Mouse (Mus musculus) olfactory bulb, adult 2 months (tissue): Measurements from ENCODE around the gene Kat2b.

Source experiments
- CTCF ChIP-seq: fragments of 200-500 bp; IDR thresholded peaks from 2 replicates; pipeline ENCODE4 v1.5.1; 2012; ENCODE audit warnings: low read depth, mild to moderate bottlenecking, low read length, moderate library complexity; ENCODE audit not compliant: insufficient read depth
- POLR2A ChIP-seq: fragments of 200-500 bp; IDR thresholded peaks from 2 replicates; pipeline ENCODE4 v1.6.1; 2012; ENCODE audit warnings: mild to moderate bottlenecking, low read depth, low read length, moderate library complexity; ENCODE audit not compliant: insufficient read depth

- no peak for TF ChIP-seq CTCF
- TF ChIP-seq POLR2A, result no peak
Measured at GRCm38 (mm10) chr17:53650251-53650661, 83.6 kb downstream of the Kat2b start.
